Mouse (Mus musculus) liver, adult 2 months (tissue): ENCODE results near the gene Dnaja3. TPM values are rescaled to one million over a fixed set of nuclear protein-coding genes. Genes with fewer than 3 reads are reported as not detected.

Experiments used
- DNase-seq: peaks from one replicate; pipeline ENCODE4 v3.0.0-alpha.2; 2011; ENCODE audit warnings: low read depth, low spot score; ENCODE audit errors: extremely low read depth
- H3K27ac ChIP-seq: fragments of 200-500 bp; replicated peaks from 2 replicates; pipeline ENCODE4 v1.5.1; 2012; ENCODE audit warnings: low read depth, mild to moderate bottlenecking, control low read depth, inconsistent platforms, low read length; ENCODE audit not compliant: insufficient read depth
- H3K27me3 ChIP-seq: fragments of 200-500 bp; 2 replicates; pipeline ENCODE4 v1.6.1; 2012; ENCODE audit warnings: mild to moderate bottlenecking, moderate library complexity, low read length, inconsistent platforms; ENCODE audit not compliant: control insufficient read depth, insufficient read depth
- H3K36me3 ChIP-seq: fragments of 200-500 bp; 2 replicates; pipeline ENCODE4 v1.6.1; 2012; ENCODE audit warnings: low read length, inconsistent platforms; ENCODE audit not compliant: control insufficient read depth, insufficient read depth
- H3K4me1 ChIP-seq: fragments of 200-500 bp; 2 replicates; pipeline ENCODE4 v1.6.1; 2011; ENCODE audit warnings: low read length; ENCODE audit not compliant: control insufficient read depth, insufficient read depth
- H3K4me3 ChIP-seq: fragments of 200-500 bp; 2 replicates; pipeline ENCODE4 v1.5.1; 2011; ENCODE audit warnings: low read depth, mild to moderate bottlenecking, control low read depth, low read length, moderate library complexity; ENCODE audit not compliant: insufficient read depth
- H3K79me2 ChIP-seq: fragments of 200-500 bp; 2 replicates; pipeline ENCODE4 v1.6.1; 2012; ENCODE audit warnings: inconsistent platforms, mild to moderate bottlenecking, low read length, moderate library complexity; ENCODE audit not compliant: control insufficient read depth, insufficient read depth
- H3K9ac ChIP-seq: fragments of 200-500 bp; 2 replicates; pipeline ENCODE4 v1.6.1; 2012; ENCODE audit warnings: low read depth, mild to moderate bottlenecking, control low read depth, inconsistent platforms, low read length
- CTCF ChIP-seq: fragments of 200-500 bp; IDR thresholded peaks from 2 replicates; pipeline ENCODE4 v1.5.1; 2011; ENCODE audit warnings: low read depth, low read length, control low read depth
- POLR2A ChIP-seq: fragments of 200-500 bp; IDR thresholded peaks from 2 replicates; pipeline ENCODE4 v1.6.1; 2011; ENCODE audit warnings: low read length, control low read depth; ENCODE audit not compliant: insufficient read depth; ENCODE audit errors: extremely low read depth
- WGBS: fragments of 180-500 bp; shearing (Covaris S2); methylation state at CpG from one replicate; pipeline ENCODE4 v1.1.7; 2018; 5-methylcytosine and 5-hydroxymethylcytosine counted together
- polyA plus RNA-seq: library from polyadenylated mRNA; depleted of rRNA; stranded (reverse); fragments of >200 nt; gene quantifications from 2 replicates; pipeline ENCODE4 v1.2.3, GENCODE M21; 2012
- total RNA-seq: library from RNA; depleted of rRNA; stranded (reverse); fragments of >200 nt; gene quantifications from 2 replicates; pipeline ENCODE4 v1.2.3, GENCODE M21; 2014

Dnaja3 gene
- total and polyA plus RNA-seq, 2 experiments, result 37.7 to 76.3 TPM

- Histone ChIP-seq H3K27me3 (no peaks in the 10 kb centered on the region), H3K36me3 (no peaks in the 10 kb centered on the region), H3K4me1 (no peaks in the 10 kb centered on the region; the same call in 1 of the 2 replicates), H3K4me3 (peak within 1 kb of the TSS; percentile 66), H3K27ac (peak within 1 kb of the TSS; percentile 32), H3K79me2 (no peaks in the 10 kb centered on the region), H3K9ac (peak within 1 kb of the TSS; percentile 75)
- 7% methylated on average over 33 of the region's 33 CpGs for WGBS
- DNase-seq, result peak; percentile 76
- TF ChIP-seq CTCF, result 0 out of 2 replicates have a peak, but pooled peaks have one; percentile 0
- TF ChIP-seq POLR2A, result no peak
These were observed 79.1 kb downstream of the Dnaja3 start, which contains the start of gene Nmral1 for GRCm38 (mm10) chr16:4718753-4719518. TSS of gene Nmral1 (minus strand) at chr16:4719356.

- Histone ChIP-seq H3K4me1 (no peaks in the 10 kb centered on the region; the same call in 1 of the 2 replicates), H3K79me2 (peaks cover 7% of the 10 kb centered on the region; the same call in 1 of the 2 replicates), H3K27ac (peak overlapping the region; percentile 72), H3K27me3 (no peaks in the 10 kb centered on the region), H3K9ac (no peak overlapping the region), H3K36me3 (no peaks in the 10 kb centered on the region), H3K4me3 (no peak overlapping the region)
- DNase-seq, result peak; percentile 70
- TF ChIP-seq CTCF, result no peak
- no peak for TF ChIP-seq POLR2A
- WGBS, result 27% methylated on average over 7 of the region's 7 CpGs
These were observed 82.5 kb downstream of the Dnaja3 start for GRCm38 (mm10) chr16:4722128-4722914.

- DNase-seq, result peak; percentile 31
- Histone ChIP-seq H3K9ac (no peak overlapping the region), H3K27ac (peak overlapping the region; percentile 72), H3K27me3 (no peaks in the 10 kb centered on the region), H3K36me3 (no peaks in the 10 kb centered on the region), H3K4me1 (peaks cover 2% of the 10 kb centered on the region; the same call in 1 of the 2 replicates), H3K79me2 (peaks cover 7% of the 10 kb centered on the region; the same call in 1 of the 2 replicates), H3K4me3 (no peak overlapping the region)
- 68% methylated on average over 3 of the region's 3 CpGs for WGBS
- TF ChIP-seq CTCF, result no peak
- no peak for TF ChIP-seq POLR2A
These were observed 83.1 kb downstream of the Dnaja3 start for GRCm38 (mm10) chr16:4722915-4723209.

DNA sequence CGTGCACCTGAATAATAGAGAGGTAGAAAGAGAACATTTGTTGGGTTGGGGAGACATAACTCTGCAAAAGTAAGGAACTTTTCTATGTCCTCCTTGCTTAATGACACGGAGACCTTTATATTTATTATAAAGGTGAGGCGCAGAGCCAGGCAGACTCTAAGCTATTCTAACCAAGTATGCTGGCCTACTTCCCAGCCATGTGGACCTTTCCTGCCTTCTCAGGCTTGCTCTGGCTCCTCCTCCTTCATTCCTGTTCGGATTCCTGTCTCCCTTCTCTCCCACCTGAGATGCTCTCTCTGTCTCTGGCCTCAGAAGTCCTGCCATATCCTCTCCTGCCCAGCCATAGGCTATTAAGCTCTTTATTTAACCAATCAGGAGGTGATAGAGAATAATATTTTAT is 85.5 kb downstream of the Dnaja3 start:
- Histone ChIP-seq H3K4me3 (no peak overlapping the region), H3K9ac (no peak overlapping the region), H3K36me3 (no peaks in the 10 kb centered on the region), H3K79me2 (peaks cover 17% of the 10 kb centered on the region; the same call in 1 of the 2 replicates), H3K27me3 (no peaks in the 10 kb centered on the region), H3K4me1 (peaks cover 4% of the 10 kb centered on the region), H3K27ac (no peak overlapping the region)
- 76% methylated on average over 4 of the region's 4 CpGs for WGBS
- no peak for DNase-seq
- TF ChIP-seq CTCF (no peak), POLR2A (no peak)

- no peak for TF ChIP-seq CTCF
- TF ChIP-seq POLR2A, result peak; percentile 98
- H3K9ac ChIP-seq, result peak within 1 kb of the TSS; percentile 84
- H3K27me3 ChIP-seq, result no peaks in the 10 kb centered on the region
- peaks cover 20% of the 10 kb centered on the region; the same call in 1 of the 2 replicates for H3K79me2 ChIP-seq
- H3K27ac ChIP-seq, result peak within 1 kb of the TSS; percentile 84
- WGBS, result 7% methylated on average over 35 of the region's 35 CpGs
- H3K4me3 ChIP-seq, result peak within 1 kb of the TSS; percentile 64
- H3K4me1 ChIP-seq, result peaks cover 9% of the 10 kb centered on the region
- DNase-seq, result peak; percentile 78
- H3K36me3 ChIP-seq, result no peaks in the 10 kb centered on the region
These were observed 86.2 kb downstream of the Dnaja3 start, which contains the start of gene Hmox2 for GRCm38 (mm10) chr16:4725780-4726527. TSS of gene Hmox2 (plus strand) at chr16:4726361.
